Mouse (Mus musculus): ENCODE results near the gene Rnasel. TPM values are rescaled to one million over a fixed set of nuclear protein-coding genes. Genes with fewer than 3 reads are reported as not detected.

The Rnasel gene
- total and polyA plus RNA-seq, 3 experiments, result 8.4 to 18.8 (median 9.2) TPM

- TF ChIP-seq IRF4 (IDR thresholded peaks at IDR 0.05; ENCODE audit: low read depth, low read length) (peak; percentile 33; the same call in 1 of the 2 replicates), CTCF (conservative IDR thresholded peaks at IDR 0.05 in 1 of 2, IDR thresholded peaks at IDR 0.05 in 1 of 2; ENCODE audit: low read depth in 2 of 2, low read length in 2 of 2) (peak in 1 of 2 experiments; percentile 41; a peak in 2 of 4 replicates), MAFK (IDR thresholded peaks at IDR 0.05; ENCODE audit: insufficient replicate concordance, low read length) (peak; percentile 77; the same call in 1 of the 2 replicates), CHD1 (IDR thresholded peaks at IDR 0.05; ENCODE audit: low read depth, low read length) (no peak)
- Histone ChIP-seq H3K4me3 (replicated peaks in 1 of 3; ENCODE audit: low read depth in 2 of 3, low read length in 2 of 3, poor library complexity in 1 of 3) (no peak overlapping the region), H3K36me3 (replicated peaks in 1 of 2; ENCODE audit: control insufficient read depth in 1 of 2, insufficient read depth in 1 of 2, low read length in 1 of 2) (peaks cover 12 to 41% of the 10 kb centered on the region in 2 experiments), H3K27ac (ENCODE audit: insufficient read depth, low read depth) (no peak overlapping the region), H3K9me3 (replicated peaks; ENCODE audit: low read length) (no peaks in the 10 kb centered on the region), H3K4me1 (ENCODE audit: control insufficient read depth in 1 of 2, insufficient read depth in 2 of 2) (peaks cover 20 to 36% of the 10 kb centered on the region in 2 experiments), H3K79me2 (replicated peaks; ENCODE audit: control insufficient read depth, extremely low read depth, insufficient read depth, poor library complexity, severe bottlenecking) (no peaks in the 10 kb centered on the region), H3K27me3 (replicated peaks) (no peaks in the 10 kb centered on the region), H3K4me2 (ENCODE audit: insufficient read depth, low read depth, poor library complexity, severe bottlenecking) (0 out of 2 replicates have a peak overlapping the region, but pooled peaks have one; percentile 44), H3K9ac (ENCODE audit: insufficient read depth, low read depth) (peak overlapping the region; percentile 39; the same call in 1 of the 2 replicates)
- dilution Hi-C loops (cut with MboI; ENCODE audit: extremely low pct_ligation_motif_present, extremely low pct_unique_long_range_greater_than_20kb, low sequenced_read_pairs) (no loop called here), in situ Hi-C loops (cut with MboI; ENCODE audit: low pct_ligation_motif_present, low pct_unique_long_range_greater_than_20kb, low sequenced_read_pairs) (no loop called here)
- DNase-seq (ENCODE audit: extremely low read depth), result no peak
These were observed 14.9 kb downstream of the Rnasel start for GRCm38 (mm10) chr1:153764136-153764535.

- in situ Hi-C loops (cut with MboI; ENCODE audit: low pct_ligation_motif_present, low pct_unique_long_range_greater_than_20kb, low sequenced_read_pairs) (no loop called here), dilution Hi-C loops (cut with MboI; ENCODE audit: extremely low pct_ligation_motif_present, extremely low pct_unique_long_range_greater_than_20kb, low sequenced_read_pairs) (no loop called here)
- TF ChIP-seq MEF2A (IDR thresholded peaks at IDR 0.05; ENCODE audit: borderline replicate concordance, low read depth, low read length) (no peak), POLR2A (IDR thresholded peaks at IDR 0.05; ENCODE audit: low read depth, low read length) (0 out of 2 replicates have a peak, but pooled peaks have one; percentile 25), ELF1 (IDR thresholded peaks at IDR 0.05; ENCODE audit: low read depth, low read length) (peak; percentile 85), USF2 (conservative IDR thresholded peaks at IDR 0.05; ENCODE audit: low read depth, low read length) (no peak), BHLHE40 (IDR thresholded peaks at IDR 0.05; ENCODE audit: low read depth, low read length) (0 out of 2 replicates have a peak, but pooled peaks have one; percentile 4), ETS1 (conservative IDR thresholded peaks at IDR 0.05; ENCODE audit: low read depth, low read length) (no peak), E2F4 (IDR thresholded peaks at IDR 0.05; ENCODE audit: insufficient replicate concordance, low read depth, low read length) (no peak)
- peak overlapping the region; percentile 22 for H3K4me2 ChIP-seq (ENCODE audit: insufficient read depth, low read depth, poor library complexity, severe bottlenecking)
- peaks cover 20 to 38% of the 10 kb centered on the region in 2 experiments for H3K4me1 ChIP-seq (ENCODE audit: control insufficient read depth in 1 of 2, insufficient read depth in 2 of 2)
- peaks cover 7 to 19% of the 10 kb centered on the region in 2 experiments for H3K36me3 ChIP-seq (replicated peaks in 1 of 2; ENCODE audit: control insufficient read depth in 1 of 2, insufficient read depth in 1 of 2, low read length in 1 of 2)
- H3K4me3 ChIP-seq (replicated peaks in 1 of 3; ENCODE audit: low read depth in 2 of 3, low read length in 2 of 3, poor library complexity in 1 of 3), result no peak overlapping the region
- H3K9me3 ChIP-seq (replicated peaks; ENCODE audit: low read length), result no peaks in the 10 kb centered on the region
- H3K9ac ChIP-seq (ENCODE audit: insufficient read depth, low read depth), result no peak overlapping the region
- H3K27me3 ChIP-seq (replicated peaks), result no peaks in the 10 kb centered on the region
- no peaks in the 10 kb centered on the region for H3K79me2 ChIP-seq (replicated peaks; ENCODE audit: control insufficient read depth, extremely low read depth, insufficient read depth, poor library complexity, severe bottlenecking)
- no peak for DNase-seq (ENCODE audit: extremely low read depth)
- no peak overlapping the region for H3K27ac ChIP-seq (ENCODE audit: insufficient read depth, low read depth)
These were observed 17.1 kb downstream of the Rnasel start for GRCm38 (mm10) chr1:153766298-153766697.

- Histone ChIP-seq H3K4me3 (replicated peaks in 1 of 3; ENCODE audit: low read depth in 2 of 3, low read length in 2 of 3, poor library complexity in 1 of 3) (no peak overlapping the region), H3K36me3 (replicated peaks in 1 of 2; ENCODE audit: control insufficient read depth in 1 of 2, insufficient read depth in 1 of 2, low read length in 1 of 2) (peaks cover under 1 to 9% of the 10 kb centered on the region in 2 experiments), H3K27ac (ENCODE audit: insufficient read depth, low read depth) (no peak overlapping the region), H3K4me1 (ENCODE audit: control insufficient read depth in 1 of 2, insufficient read depth in 2 of 2) (peaks cover 20 to 38% of the 10 kb centered on the region in 2 experiments), H3K27me3 (replicated peaks) (no peaks in the 10 kb centered on the region), H3K9ac (ENCODE audit: insufficient read depth, low read depth) (no peak overlapping the region), H3K4me2 (ENCODE audit: insufficient read depth, low read depth, poor library complexity, severe bottlenecking) (no peak overlapping the region), H3K9me3 (replicated peaks; ENCODE audit: low read length) (no peaks in the 10 kb centered on the region), H3K79me2 (replicated peaks; ENCODE audit: control insufficient read depth, extremely low read depth, insufficient read depth, poor library complexity, severe bottlenecking) (no peaks in the 10 kb centered on the region)
- DNase-seq (ENCODE audit: extremely low read depth), result no peak
- TF ChIP-seq UBTF (IDR thresholded peaks at IDR 0.05; ENCODE audit: low read depth, low read length) (no peak), EP300 (IDR thresholded peaks at IDR 0.05; ENCODE audit: low read length) (peak; percentile 78), IRF4 (IDR thresholded peaks at IDR 0.05; ENCODE audit: low read depth, low read length) (peak; percentile 71)
- dilution Hi-C loops (cut with MboI; ENCODE audit: extremely low pct_ligation_motif_present, extremely low pct_unique_long_range_greater_than_20kb, low sequenced_read_pairs), result no loop called here
- in situ Hi-C loops (cut with MboI; ENCODE audit: low pct_ligation_motif_present, low pct_unique_long_range_greater_than_20kb, low sequenced_read_pairs), result no loop called here
These were observed 18.1 kb downstream of the Rnasel start for GRCm38 (mm10) chr1:153767281-153767680.

Data from CH12.LX (cell line).